Mouse (Mus musculus) kidney, postnatal 4 days (tissue): ENCODE results near the gene Sdhaf2.
"Not testable (repeated sequence)": the region's sequence is repeated elsewhere in the genome, so short reads cannot be mapped to it uniquely, and the experiment has no call there.

Experiments used
- DNase-seq, 2 experiments: peaks; one replicate each; pipeline ENCODE4 v3.0.0; 2021; ENCODE audit warnings: mixed read lengths in 2 of 2

The Sdhaf2 gene

GRCm38 (mm10) chr19:10525910-10526309 is at the start of gene Sdhaf2:
TSS of gene Sdhaf2 (minus strand) at chr19:10526142.
- DNase-seq = peak; percentile 47 to 71

GRCm38 (mm10) chr19:10569627-10570026 is 43.7 kb upstream of the Sdhaf2 start:
- no peak for DNase-seq

GRCm38 (mm10) chr19:10565217-10565616 is 39.3 kb upstream of the Sdhaf2 start:
- DNase-seq = no peak

- no peak for DNase-seq
Observed at GRCm38 (mm10) chr19:10564278-10564677, 38.3 kb upstream of the Sdhaf2 start.

GRCm38 (mm10) chr19:10562351-10562750 is 36.4 kb upstream of the Sdhaf2 start:
- no peak for DNase-seq

- DNase-seq = peak in 1 of 2 experiments; percentile 40
Observed at GRCm38 (mm10) chr19:10561558-10562314, 35.8 kb upstream of the Sdhaf2 start.

- no peak for DNase-seq
Observed at GRCm38 (mm10) chr19:10560108-10560507, 34.2 kb upstream of the Sdhaf2 start.

- not testable (repeated sequence) for DNase-seq
Observed at GRCm38 (mm10) chr19:10557837-10558375, 32.0 kb upstream of the Sdhaf2 start.

- DNase-seq = no peak
Observed at GRCm38 (mm10) chr19:10557430-10557829, 31.5 kb upstream of the Sdhaf2 start.

- no peak for DNase-seq
Observed at GRCm38 (mm10) chr19:10557001-10557400, 31.1 kb upstream of the Sdhaf2 start.

GRCm38 (mm10) chr19:10555624-10556510 is 29.9 kb upstream of the Sdhaf2 start, which contains the start of gene Tmem216:
TSS of gene Tmem216 (minus strand) at chr19:10556238.
- peak; percentile 87 to 92 for DNase-seq

- no peak for DNase-seq
Observed at GRCm38 (mm10) chr19:10539454-10539853, 13.5 kb upstream of the Sdhaf2 start.

- peak in 1 of 2 experiments; percentile 21 for DNase-seq
Observed at GRCm38 (mm10) chr19:10530082-10530481, 4.1 kb upstream of the Sdhaf2 start.

- peak; percentile 93 to 97 for DNase-seq
Observed at GRCm38 (mm10) chr19:10525106-10525901, 638 bp downstream of the Sdhaf2 start, which contains the start of gene Cpsf7. TSS of gene Cpsf7 (plus strand) at chr19:10525266.

GRCm38 (mm10) chr19:10524784-10525105 is 1.2 kb downstream of the Sdhaf2 start:
- DNase-seq = no peak

- no peak for DNase-seq
Observed at GRCm38 (mm10) chr19:10523483-10524080, 2.4 kb downstream of the Sdhaf2 start.

- no peak for DNase-seq
Observed at GRCm38 (mm10) chr19:10521926-10522325, 4.0 kb downstream of the Sdhaf2 start.

- DNase-seq = peak in 1 of 2 experiments; percentile 31
Observed at GRCm38 (mm10) chr19:10520355-10520754, 5.6 kb downstream of the Sdhaf2 start.

GRCm38 (mm10) chr19:10510759-10511330 is 15.1 kb downstream of the Sdhaf2 start:
- DNase-seq = no peak

GRCm38 (mm10) chr19:10502571-10502970 is 23.4 kb downstream of the Sdhaf2 start:
- DNase-seq = peak; percentile 41 to 57

GRCm38 (mm10) chr19:10500581-10500980 is 25.4 kb downstream of the Sdhaf2 start:
- no peak for DNase-seq
